Mouse (Mus musculus) T-helper 17 cell (primary cell): ENCODE measurements around the gene Ppan.

ENCODE experiments used
- in situ Hi-C, 2 experiments: fragments of 300-600 bp; cut with MboI, MseI; formaldehyde crosslinking; loops; 1 replicate in 1 of 2; 2 replicates in 1 of 2; pipeline ENCODE4 v1.15.1; 2025; ENCODE audit warnings: high pct_unique_total_duplicates in 2 of 2

Ppan gene

GRCm38 (mm10) chr9:20878710-20879065, 9.3 kb upstream of the Ppan start:
- in situ Hi-C loops = no loop called here

DNA sequence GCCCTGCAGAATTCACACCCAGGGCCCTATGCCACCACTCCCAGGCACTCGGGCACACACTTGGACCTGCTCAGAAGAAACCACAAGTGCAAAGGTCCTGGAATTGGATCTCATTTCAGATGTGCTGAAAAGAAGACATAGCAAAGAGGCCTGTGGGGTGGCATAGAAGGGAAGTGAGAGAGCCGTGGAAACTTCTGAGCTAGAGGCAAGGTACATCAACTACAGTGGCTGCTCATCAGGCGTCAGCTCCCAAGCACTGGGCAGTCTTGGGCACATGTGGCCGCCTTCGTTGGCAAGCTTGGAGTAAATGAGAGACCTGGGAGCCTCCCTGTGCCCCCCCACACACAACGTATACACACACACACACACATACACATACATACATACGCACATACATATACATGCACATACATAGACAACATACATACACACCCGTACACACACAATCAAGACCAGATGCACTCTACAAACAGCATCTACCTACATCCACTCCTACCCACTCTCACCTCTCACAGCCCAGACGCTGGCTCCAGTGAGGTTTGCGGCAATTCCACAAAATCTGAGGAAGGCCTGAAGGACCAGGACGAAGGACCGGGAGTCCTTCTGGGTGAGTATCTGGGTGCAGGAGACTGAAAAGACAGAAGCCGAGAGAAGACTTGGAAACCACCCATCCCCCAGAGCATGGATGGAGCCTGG, 8.7 kb upstream of the Ppan start, which contains the start of gene Angptl6:
Gene Angptl6, minus strand, starts transcription at position 631 of the 696 bp plus-strand sequence.
- in situ Hi-C loops = no loop called here

DNA sequence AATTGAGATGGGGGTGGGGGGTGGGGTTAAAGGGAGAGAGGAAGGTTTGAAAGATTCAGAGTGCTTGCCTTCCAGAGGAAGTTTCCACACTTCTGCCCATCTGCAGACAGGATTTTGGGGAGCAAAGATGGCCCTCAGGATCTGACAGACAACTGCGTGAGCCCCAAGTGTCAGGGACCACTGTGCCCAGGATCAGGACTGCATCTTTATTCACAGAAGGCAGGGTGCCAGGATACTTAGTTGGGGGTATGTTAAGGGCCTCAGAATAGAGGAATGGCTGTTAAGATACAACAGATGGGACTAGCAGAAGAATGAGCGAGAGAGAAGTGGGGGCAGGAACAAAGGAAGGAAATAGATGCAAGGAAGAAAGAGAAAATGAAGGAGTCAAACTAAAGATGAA, 1.4 kb upstream of the Ppan start:
- in situ Hi-C loops = no loop called here

DNA sequence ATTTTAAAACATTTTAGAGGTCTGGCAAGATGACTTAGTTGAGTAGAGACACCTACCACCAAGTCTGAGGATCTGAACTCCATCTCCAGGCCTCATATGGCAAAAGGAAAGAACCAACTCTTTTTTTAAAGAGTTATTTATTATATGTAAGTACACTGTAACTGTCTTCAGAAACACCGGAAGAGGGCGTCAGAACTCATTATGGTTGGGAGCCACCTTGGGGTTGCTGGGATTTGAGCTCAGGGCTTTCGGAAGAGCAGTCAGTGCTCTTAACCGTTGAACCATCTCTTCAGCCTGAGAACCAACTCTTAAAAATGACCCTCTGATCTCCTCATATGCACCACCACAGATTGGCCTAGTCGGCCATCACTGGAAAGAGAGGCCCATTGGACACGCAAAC, 784 bp upstream of the Ppan start:
- in situ Hi-C loops = no loop called here

- in situ Hi-C loops = no loop called here
Observed at GRCm38 (mm10) chr9:20888386-20888765, 401 bp downstream of the Ppan start.

DNA sequence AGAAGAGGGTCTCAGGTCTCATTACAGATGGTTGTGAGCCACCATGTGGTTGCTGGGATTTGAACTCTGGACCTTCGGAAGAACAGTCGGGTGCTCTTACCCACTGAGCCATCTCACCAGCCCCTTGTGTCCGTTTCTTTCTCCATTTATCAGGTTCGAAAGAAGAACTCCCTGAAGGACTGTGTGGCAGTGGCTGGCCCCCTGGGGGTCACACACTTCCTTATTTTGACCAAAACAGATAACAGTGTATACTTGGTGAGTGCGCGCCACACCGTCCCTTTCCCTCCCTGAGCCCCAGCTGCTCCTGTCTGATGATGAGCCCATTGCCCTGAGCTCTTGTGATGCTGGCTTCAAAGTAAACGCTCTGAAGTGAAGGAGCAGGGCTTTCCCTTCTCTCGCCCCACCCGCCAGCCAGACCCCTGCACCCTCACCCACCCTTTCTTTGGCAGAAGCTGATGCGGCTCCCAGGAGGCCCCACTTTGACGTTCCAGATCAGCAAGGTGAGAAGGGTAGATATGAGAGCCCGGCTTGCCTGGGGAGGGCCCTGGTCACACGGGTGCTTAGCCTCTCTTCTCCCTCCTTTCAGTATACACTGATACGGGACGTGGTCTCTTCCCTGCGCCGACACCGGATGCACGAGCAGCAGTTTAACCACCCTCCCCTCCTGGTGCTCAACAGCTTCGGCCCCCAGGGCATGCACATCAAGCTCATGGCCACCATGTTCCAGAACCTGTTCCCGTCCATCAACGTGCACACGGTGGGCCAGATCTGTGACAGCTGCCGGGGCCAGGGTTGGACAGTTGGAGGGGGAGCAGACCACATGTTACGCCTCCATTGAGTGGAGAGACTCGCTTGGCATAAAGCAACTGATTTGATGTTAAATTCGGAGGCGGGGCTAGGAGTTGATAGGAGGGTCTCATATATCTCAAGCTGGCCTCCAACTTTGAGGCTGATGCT, 1.5 kb downstream of the Ppan start:
- in situ Hi-C loops = no loop called here

- in situ Hi-C loops = no loop called here
Observed at GRCm38 (mm10) chr9:20890411-20890810, 2.4 kb downstream of the Ppan start.

GRCm38 (mm10) chr9:20891339-20892103, 3.5 kb downstream of the Ppan start:
- in situ Hi-C loops = no loop called here

GRCm38 (mm10) chr9:20892104-20892653, 4.2 kb downstream of the Ppan start:
- in situ Hi-C loops = no loop called here

- in situ Hi-C loops = no loop called here
Observed at GRCm38 (mm10) chr9:20893069-20893468, 5.1 kb downstream of the Ppan start.

- in situ Hi-C loops = no loop called here
Observed at GRCm38 (mm10) chr9:20893590-20894343, 5.8 kb downstream of the Ppan start.

- in situ Hi-C loops = loop anchor here in 1 of 2 experiments (5.0 kb wide), 1 partner anchor 108 kb away; the partner anchor contains the start of gene Mrpl4
Observed at GRCm38 (mm10) chr9:20894629-20895028, 6.7 kb downstream of the Ppan start.

GRCm38 (mm10) chr9:20895382-20895781, 7.4 kb downstream of the Ppan start:
- in situ Hi-C loops = loop anchor here in 1 of 2 experiments (5.0 kb wide), 1 partner anchor 107 kb away; the partner anchor contains the start of gene Mrpl4

- in situ Hi-C loops = loop anchor here in 1 of 2 experiments (5.0 kb wide), 1 partner anchor 104 kb away; the partner anchor contains the start of gene Mrpl4
Observed at GRCm38 (mm10) chr9:20897736-20898510, 9.9 kb downstream of the Ppan start.

GRCm38 (mm10) chr9:20898511-20899073, 10.6 kb downstream of the Ppan start, which contains the start of gene Eif3g:
Eif3g (minus strand) TSS chr9:20898623.
- in situ Hi-C loops = loop anchor here in 1 of 2 experiments (5.0 kb wide), 1 partner anchor 104 kb away; the partner anchor contains the start of gene Mrpl4

- in situ Hi-C loops = loop anchor here (25.0 kb wide), 2 partner anchors 836 to 1461 kb away; no protein-coding TSS in a partner anchor
Observed at GRCm38 (mm10) chr9:20901466-20902173, 13.6 kb downstream of the Ppan start.

- in situ Hi-C loops = loop anchor here (25.0 kb wide), 2 partner anchors 835 to 1460 kb away; no protein-coding TSS in a partner anchor
Observed at GRCm38 (mm10) chr9:20902174-20902491, 14.2 kb downstream of the Ppan start.

DNA sequence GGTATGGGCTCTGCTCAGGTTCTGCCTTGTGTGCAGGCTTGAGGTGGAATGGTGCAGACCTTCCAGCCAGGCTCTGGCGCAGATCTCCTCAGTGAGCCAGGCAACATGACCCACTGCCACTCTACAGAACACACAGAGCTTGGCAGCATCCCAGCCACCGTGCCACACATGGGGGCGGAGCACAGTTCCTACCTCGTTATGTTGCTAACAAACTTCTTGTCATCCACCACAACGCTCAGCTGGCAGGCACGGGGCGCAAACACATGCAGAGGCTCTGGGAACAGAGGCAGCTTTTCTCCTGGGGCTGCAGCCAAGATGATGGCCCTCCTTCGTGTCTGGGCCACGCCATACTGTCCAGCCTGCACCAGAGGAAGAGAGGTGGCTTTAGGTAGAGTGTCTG, 22.0 kb downstream of the Ppan start:
- in situ Hi-C loops = loop anchor here (25.0 kb wide), 2 partner anchors 827 to 1452 kb away; no protein-coding TSS in a partner anchor
